Mouse (Mus musculus) myocyte (in vitro differentiated cells): ENCODE measurements around the gene Gle1.

Experiments used
- E2F4 ChIP-seq: IDR thresholded peaks from one replicate; pipeline ENCODE4 v1.6.1; 2011; ENCODE audit warnings: mild to moderate bottlenecking, control low read depth, moderate library complexity; ENCODE audit not compliant: insufficient read depth
- MAX ChIP-seq: IDR thresholded peaks from one replicate; pipeline ENCODE4 v1.6.1; 2011; ENCODE audit warnings: low read depth, mild to moderate bottlenecking, control low read depth
- POLR2A ChIP-seq: IDR thresholded peaks from one replicate; pipeline ENCODE4 v1.6.1; 2011; ENCODE audit warnings: low read depth, mild to moderate bottlenecking, control low read depth, moderate library complexity; ENCODE audit not compliant: insufficient read length
- REST ChIP-seq: IDR thresholded peaks from one replicate; pipeline ENCODE4 v1.6.1; 2011; ENCODE audit warnings: mild to moderate bottlenecking, control low read depth, moderate library complexity; ENCODE audit not compliant: insufficient read depth, insufficient read length
- SRF ChIP-seq: IDR thresholded peaks from one replicate; pipeline ENCODE4 v1.6.1; 2011; ENCODE audit warnings: low read depth; ENCODE audit not compliant: control insufficient read depth, insufficient read length
- TCF12 ChIP-seq: IDR thresholded peaks from one replicate; pipeline ENCODE4 v1.6.1; 2011; ENCODE audit warnings: mild to moderate bottlenecking, control low read depth; ENCODE audit not compliant: poor library complexity, insufficient read depth, severe bottlenecking
- USF1 ChIP-seq: IDR thresholded peaks from one replicate; pipeline ENCODE4 v1.6.1; 2011; ENCODE audit warnings: low read depth, mild to moderate bottlenecking, control low read depth, moderate library complexity

GRCm38 (mm10) chr2:29940826-29941225 is 5.6 kb downstream of the Gle1 start:
- TF ChIP-seq POLR2A: no peak
- no peak for TF ChIP-seq SRF
- TF ChIP-seq REST: no peak
- no peak for TF ChIP-seq TCF12
- no peak for TF ChIP-seq MAX
- TF ChIP-seq E2F4: no peak
- no peak for TF ChIP-seq USF1
